Mouse (Mus musculus) thymus, postnatal 14 days (tissue): ENCODE results near the gene Rpl19.

ENCODE experiments used
- DNase-seq: peaks from one replicate; pipeline ENCODE4 v3.0.0; 2021

Rpl19 gene

DNA sequence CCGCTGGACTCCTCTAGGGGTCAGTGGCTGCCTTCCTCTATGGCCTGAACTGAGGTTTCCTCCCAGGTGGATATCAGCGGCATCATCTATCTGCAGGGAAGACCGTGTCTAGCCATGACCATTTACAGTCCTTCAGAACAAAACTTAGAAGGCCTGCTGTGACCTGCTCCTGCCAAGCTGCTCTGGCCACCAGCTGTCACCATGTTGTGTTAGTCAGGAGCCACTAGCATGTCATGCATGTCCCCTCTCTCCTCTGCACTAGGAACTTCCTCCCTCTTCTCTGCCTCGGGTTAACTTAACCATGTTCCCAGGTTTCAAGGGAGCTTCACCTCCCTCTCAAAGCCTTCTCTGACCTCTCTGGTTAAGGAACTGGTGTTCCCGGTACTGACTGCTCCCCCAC is 26.8 kb upstream of the Rpl19 start:
- peak; percentile 35 for DNase-seq

DNA sequence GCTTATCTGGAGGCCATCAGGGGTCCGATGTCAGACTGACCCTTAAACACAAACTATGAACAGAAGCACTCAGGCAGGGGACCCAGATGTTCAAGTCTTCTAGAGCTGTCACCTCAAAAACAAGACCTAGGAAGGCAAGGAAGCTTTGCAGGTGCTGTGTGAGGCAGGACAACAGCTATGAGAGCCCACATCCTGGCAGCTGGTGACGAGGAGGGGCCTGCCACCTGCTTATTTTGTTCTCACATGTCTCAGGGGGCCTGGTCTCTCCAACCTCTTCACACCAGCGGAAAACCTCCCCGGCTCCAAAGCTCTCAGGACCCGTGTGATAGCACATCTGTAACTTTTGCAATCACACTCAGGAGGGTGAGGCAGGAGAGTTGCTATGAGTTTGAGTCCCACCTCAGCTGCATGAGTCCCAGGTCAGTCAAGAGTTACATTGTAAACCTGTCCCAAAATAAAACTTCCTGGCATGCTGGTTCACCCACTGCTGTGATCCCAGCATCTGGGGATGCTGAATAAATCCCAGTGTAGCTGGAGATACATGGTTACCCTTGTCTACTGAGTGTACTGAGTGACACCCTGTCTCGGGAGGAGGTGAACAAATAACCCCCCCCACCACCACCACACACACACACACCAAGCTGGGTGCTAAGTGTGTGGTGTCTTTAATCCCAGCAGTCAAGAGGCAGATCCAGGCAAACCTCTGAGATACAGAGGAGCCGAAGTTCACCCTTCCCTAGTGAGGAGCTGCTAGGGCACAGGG is 26.0 kb upstream of the Rpl19 start:
- DNase-seq = peak; percentile 93

DNA sequence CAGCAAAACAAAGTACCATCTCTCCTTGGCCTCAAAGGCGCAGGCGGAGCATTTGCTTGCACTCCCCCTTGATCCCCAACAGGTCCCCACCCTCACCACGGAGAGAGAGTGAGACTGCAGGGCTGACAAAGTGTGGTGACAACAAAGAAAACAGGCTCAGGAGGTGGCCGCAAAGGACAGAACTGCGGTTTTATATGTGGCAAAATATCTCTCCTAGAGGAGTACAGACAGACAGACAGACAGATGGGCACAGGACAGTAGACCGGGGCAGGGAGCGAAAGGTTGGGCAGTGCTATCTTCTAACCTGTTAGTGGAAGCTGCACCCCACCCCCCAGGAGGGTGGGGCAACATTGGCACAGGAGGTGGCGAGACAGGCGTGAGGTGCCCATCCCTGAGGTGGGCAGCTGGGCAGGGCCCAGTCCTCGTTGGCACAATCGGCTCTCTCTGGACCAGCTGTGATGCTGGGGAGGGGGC is 25.1 kb upstream of the Rpl19 start:
- peak; percentile 88 for DNase-seq

DNA sequence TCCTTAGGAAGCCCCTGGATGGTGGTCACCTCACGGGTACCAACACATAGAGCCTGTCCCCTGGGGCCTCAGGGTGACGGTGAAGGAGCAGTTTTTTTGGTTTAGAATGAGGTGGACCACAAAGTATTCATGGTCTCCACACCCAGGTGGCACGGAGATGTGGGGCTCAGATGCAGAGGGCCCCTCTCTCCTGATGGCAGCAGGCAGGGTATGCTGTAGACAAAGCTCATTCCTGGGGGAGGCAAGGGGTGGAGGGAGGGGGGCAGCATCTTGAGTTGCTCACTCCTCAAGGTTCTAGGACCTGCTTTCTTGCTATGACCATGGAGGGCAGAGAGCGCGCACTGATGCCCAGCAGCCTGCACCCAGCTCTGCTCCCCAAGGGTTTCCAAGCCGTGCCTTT is 24.5 kb upstream of the Rpl19 start:
- DNase-seq = peak; percentile 54

DNA sequence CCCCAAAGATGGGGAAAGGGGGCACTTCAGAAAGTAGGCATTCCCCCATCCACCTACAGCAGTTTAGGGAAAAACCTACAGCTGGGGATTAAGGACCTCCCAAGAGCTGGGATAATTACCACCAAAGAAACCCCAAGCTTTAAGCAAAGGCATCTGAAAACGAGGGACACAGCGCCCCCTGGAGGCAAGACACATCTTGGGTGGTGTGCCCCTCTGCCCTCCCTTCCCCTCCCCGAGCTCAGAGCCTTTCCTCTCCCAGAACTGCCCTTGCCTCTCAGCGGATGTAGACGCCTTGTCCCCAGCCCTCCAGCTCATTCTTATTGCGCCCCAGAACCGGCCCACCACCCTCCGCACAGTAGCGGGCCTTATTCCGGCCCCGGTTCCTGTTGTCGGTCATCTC is 23.9 kb upstream of the Rpl19 start:
- peak; percentile 98 for DNase-seq

DNA sequence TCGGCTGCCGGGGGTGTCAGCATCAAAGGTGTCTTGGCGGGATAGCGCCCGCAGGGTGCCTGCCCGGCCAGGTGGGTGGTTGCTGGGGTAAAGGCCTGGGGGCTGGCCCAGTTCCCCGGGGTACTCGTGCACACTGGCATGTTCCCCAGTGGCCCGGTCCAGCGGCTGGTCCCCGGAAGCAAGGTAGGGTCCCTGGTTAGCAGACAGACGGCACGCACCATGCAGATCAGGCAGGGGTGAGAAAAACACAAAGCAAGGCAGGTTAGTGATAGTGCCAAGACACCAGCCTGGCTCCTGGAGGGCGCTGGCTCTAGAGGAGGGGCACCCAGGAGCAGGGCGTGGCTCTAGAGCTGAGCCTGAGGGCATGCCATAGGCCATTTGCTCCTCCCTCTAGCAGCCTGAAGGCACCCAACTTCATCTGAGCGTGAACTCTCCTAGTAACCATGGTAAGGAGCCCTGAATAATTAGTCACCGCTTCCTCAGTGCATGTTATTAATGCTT is 23.3 kb upstream of the Rpl19 start:
- DNase-seq = peak; percentile 66

DNA sequence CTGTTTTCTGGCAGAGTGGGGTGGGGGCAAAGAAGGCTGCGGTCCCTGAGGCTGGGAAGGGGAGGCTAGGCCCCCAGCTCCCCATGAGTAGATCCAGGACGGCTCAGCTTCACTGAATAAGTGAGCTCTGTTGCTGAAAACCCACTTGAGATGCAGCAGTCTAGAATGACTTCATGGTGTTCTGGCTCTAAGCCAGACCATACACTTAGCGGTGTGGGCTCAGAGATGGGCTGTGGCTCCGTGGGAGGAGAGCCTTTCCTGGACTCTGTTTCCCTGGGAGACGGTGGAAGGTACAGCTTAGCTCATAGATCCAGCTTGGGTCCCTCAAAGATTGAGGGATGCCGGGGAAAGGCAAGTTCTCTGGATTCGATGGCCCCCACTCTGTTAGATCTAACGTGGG is 22.3 kb upstream of the Rpl19 start:
- DNase-seq = no peak

DNA sequence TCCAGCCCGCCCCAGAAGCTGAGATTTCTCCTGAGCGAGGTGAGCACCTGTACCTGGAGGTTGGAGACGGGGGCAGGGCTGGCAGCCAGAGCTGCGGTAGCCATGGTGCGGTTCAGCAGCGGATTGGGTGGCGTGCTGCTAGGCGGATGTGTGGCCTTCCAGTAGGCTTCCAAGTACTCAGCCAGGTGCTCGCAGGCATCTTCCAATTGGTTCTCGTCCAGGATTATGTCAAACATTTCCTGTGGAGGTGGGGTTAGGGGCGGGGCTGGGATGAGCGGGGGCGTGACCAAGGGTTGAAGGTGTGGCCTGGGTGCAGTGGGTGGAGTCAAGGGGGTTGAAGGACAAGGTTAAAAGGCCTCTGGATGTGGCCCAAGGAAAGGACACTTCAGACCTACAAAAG is 21.4 kb upstream of the Rpl19 start:
- DNase-seq = no peak

DNA sequence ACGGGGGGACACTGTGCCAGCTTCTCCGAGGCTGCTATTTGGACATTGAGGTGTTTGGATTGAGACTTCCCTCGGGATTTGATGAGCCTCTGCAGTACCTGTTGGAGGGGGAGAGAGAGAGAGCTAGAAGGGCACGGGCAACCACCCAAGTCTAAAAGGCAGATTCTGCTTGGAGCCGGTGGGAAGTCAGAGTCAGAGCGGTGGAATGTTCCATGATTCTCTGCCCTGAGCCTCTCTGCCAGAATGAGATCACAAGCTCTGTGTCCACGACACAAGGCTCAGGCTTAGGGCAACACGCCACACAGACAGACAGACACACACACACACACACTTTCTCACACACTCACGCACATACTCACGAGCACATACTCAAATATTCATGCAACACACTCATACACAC is 20.8 kb upstream of the Rpl19 start:
- DNase-seq = no peak

DNA sequence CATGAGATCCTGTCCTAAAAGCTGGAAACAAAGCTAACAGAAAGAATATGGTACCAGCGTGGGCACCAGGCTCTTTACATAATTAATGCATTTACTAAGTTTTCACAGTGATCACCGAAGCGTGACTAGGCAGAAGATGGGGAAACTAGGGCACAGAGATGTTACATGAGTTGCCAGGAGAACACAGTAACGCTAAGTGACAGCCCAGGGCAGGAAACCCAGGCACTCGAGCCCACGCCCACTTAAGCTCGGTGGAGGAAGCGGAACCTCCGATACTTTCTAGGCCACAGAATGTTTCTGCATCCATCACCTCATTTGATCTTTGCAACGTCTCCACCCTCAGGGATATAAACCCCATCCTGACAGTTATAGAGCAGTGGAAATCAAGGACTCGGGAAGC is 18.4 kb upstream of the Rpl19 start:
- DNase-seq = peak; percentile 44

DNA sequence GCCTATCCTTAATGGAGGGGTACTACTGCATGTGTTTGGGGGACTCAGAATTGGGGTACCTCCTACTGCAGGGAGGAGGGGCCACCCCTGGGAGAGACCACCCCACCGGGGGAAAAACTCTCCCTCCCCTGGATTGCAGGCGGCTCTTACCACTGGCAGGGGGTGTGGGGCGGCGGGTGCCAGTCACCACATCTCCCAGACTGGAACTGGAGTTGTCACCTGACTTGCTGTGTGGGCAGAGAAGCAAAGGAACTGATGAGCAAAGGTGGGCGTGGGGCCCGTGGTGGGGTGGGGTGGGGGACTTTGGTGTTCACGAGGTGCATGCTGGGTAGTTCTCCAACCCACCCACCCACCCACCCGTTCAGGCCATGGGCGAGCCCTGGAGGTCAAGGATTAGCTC is 14.8 kb upstream of the Rpl19 start:
- DNase-seq = no peak

DNA sequence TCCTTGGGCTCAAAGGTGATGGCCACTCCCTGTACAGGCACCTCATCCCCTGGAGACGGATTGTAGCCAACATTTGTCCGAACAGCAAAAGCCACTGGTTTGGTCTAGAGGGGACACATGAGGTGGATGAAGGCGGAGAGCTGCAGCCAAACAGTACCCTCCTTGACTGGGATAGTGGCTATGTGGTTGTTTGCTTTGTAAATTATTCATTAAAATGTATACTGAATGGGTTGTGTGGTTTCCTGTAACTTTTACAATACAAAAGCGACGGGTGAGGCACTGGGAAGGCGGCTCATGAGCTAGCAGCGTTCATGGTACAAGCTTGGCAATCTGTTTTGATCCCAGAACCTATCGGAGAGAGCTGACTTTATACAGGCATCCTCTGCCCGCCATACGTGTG is 13.7 kb upstream of the Rpl19 start:
- DNase-seq = no peak

DNA sequence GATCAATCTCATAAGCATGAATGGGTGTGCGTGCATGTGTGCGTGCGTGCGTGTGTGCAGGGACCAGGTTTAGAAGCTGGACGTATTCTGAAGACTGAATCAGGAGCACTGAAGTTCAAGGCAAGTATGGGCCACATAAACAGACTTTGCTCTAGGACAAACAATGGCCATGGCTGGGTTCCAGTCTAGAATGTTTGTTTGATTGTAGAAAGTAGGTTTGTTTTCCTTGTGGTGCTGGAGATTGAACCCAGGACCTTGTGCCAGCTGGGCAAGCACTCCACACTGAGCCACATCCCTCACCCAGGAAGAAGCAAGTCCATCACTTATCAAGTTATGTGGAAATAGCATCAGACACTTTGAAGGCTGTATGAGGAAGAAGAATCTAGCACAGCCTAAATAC is 10.3 kb upstream of the Rpl19 start:
- no peak for DNase-seq

DNA sequence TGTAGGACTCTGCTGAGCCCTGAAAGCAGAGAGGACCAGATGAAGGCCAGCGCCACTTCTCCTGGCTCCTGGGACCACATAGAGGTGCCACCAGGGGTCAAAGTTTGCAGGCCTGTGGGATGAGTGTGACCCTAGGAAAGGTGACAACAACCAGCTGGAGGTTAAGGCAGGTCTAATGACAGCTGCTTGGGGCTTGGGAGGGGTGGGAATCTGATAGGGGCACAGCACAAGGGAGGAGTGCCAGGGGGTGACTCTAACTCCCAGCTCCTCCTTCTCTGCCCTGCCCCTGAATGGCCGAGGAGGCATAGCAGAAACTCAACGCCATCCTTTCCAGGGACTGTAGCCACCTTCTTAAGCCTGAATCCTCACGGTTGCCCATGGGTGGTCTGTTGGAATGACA is 9.7 kb upstream of the Rpl19 start:
- no peak for DNase-seq

DNA sequence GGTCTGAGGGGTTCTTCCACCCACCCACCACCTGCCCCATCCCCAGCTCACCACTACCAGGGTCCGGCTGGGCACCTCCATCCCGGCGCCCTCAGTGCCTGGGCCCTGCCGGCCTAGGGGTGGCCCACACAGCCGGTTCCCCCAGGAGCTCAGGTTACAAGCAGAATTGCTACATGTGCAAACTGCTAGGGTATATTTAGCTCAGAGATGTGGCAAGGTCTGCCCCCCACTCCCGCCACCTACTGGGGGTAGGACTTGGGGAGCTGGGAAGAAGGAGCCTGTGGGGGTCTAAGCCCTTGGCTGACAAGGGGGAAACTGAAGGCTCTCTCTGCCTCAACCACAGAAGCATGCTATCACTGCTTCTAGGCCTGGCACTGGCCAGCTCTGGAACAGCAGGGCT is 8.3 kb upstream of the Rpl19 start:
- DNase-seq = peak; percentile 19

DNA sequence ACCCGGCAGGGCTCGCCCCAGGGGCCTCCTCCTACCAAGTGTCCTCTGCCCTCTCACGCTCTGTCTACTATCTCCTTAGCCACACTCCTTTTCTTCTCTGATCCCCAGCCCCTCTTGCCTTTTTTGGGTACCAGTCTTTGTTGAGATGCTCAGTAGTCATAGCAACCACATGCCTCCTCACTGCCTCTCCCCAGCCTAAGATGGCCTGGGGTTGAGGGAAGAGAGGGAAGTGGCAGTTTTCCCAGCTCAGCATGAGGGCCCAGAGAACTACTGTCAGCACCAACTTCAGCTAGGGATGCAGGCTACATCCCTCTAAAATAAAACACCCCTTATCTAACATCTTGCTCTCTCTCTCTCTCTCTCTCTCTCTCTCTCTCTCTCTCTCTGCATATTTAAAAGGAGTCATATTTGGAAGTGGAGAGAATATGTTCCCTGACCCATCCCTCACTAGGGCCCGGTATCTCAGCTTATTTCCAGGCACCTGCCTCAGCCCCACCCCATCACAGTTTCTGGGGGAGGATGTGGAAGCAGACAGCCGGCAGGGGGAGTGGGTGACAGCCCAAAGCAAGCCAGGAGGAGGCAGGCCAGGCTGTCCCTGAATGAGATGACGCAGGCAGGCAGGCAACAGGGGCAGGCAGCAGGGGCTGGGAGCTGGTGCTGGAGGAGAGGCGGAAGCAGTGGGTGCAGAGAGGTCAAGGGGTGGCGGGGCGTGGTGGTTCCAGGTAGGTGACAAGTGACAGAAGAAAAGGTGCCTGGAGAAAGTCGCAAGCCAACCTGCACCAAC is 7.5 kb upstream of the Rpl19 start:
- peak; percentile 89 for DNase-seq

DNA sequence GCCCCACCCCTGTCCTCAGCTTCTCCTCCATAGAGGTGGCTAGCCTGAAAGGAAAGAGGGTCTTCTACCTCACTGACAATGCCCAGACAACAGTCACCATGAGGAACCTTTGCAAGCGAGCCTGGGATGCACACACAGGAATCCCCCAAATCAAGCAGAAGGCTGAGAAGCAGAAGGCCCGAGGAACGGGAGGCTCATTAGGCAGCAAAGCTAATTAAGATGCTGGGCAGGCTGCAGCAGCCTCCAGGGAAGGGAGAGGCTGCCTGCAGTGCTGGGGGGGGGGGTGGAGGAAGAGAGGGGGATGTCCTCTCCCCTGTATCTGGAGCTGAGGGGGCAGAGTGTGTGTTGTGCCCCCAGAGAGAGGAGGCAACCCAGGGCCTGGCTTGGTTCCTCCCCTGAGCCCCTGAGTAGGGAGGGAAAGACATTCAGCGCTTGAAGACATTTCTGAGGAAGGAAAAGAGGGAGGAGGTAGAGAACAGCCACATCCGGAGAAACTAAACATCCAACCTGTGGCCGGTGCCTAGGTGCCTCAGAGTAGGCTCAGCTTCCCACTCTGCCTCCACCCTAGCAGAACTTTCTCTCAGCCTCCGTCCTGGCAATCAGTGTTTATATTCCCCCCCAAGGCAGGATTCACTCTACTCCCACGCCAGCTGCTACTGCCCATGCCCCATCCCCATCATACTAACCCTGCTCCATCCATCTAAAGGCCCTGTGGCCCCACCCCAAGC is 6.5 kb upstream of the Rpl19 start:
- peak; percentile 52 for DNase-seq

DNA sequence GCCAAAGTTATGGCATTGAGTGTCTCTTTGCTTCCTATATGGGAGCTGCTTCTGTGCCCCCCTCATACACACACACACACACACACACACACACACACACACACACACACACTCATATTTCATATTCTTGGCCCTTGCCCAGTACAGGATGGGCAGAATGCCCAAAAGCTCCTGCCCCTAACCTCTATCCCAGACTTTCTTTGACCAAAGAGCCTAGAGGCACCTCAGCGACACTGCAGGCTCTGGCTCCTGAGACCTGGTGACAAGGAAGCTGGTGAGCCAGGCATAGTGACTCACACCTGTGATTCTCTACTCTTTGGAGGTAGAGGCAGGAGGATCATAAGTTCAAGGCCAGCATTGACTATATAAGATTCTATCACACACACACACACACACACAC is 5.8 kb upstream of the Rpl19 start:
- DNase-seq = no peak

DNA sequence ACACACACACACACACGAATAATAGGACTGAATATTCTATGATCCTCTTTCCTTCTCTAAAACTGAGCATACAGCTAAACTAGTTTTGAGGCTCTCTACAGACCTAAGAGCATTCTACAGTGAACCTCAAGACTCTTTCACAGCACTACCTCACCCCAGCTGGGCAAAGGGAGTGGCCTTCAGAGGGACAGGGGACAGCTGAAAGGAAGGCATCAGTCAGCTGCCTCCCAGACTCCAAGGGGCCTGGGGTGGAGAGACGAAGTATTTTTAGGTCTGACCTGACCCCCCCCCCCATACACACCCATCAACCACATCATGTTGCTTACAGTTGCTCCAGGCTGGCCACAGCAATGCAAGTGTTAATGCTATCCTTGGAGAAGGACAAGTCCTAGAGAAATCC is 5.4 kb upstream of the Rpl19 start:
- no peak for DNase-seq

DNA sequence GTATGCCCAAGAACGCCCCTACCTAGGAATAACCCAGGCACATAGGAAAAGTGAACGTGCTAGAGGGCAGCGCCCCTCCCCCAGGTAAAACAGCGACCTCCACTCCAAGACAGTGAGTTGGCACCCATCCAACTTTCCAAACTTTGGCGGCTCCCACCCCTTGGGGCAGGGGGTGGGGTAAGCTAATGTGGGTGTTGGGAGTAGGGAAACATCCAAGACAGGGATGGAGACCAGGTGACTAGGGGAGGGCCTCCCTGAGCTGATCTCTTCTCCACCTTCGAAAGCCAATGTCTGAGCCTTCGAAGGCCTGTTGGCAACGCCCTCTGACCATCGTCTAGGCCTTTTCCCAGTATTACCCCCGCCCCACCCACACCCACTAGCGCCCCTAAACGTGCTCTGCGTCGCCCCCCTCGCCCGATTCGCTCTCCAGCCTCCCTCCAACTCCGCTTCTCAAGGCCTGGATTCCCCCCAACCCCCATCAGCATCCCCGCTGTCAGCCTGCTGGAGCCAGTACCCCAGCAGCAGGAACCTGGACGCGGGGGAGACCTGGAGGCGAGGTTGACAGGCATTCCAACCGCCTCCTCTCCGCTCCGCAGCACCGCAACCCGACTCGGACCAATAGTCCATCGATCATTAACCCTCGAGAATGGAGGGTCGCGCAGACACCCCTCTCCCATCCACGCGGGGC is 4.8 kb upstream of the Rpl19 start:
- DNase-seq = peak; percentile 52

DNA sequence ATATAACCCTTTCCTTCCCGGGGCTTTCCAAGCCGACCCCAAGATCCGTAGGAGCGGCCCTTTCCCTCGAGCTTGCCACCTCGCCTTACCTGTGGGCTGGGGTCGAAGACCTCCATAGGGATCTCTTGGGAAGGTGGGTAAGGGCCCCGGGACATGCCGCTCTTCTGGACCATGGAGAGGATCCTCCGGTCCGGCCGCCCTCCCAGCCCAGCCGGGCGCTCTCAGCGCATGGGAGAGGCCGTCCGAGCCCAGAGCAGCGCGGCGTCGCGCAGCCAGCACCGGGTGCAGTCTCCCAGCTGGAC is 4.3 kb upstream of the Rpl19 start:
- no peak for DNase-seq

DNA sequence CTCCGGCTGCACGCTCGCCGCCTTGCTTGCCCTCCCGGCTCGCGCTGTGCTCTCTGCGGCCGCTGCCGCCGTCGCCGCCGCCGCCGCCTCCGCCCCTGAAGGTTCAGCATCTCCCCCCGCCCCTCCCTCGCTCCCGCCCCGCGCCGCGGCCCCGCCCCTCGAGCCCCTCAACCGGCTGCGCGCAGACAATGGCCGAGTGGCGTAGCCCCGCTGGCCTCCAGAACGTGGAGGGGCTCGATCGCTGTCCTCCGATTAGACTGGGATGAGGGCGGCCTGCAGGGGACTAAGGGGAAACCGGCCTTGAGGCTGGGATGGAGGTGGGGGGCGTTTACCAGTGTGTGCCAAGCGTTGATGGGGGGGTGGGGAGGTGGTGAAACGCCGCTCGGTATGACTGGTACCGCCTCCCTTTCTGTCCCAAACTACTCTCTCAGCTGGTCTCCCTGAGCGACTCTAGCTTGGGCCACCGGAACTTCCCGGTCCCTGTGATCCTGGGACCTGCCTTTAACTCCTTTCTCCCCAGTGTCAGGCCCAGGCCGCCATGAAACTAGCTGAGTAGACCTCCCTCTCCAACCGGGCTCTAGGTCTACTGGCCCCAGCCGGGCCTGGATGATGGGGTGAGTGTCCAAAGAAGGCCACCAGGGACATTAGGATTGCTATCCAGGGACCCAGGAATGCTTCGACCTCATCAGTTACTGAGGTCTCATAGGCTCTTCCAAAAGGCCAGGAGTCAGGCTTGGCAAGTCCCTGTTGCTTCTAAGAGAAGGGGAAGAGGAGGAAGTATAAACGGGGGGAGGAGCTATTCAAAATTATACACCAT is 3.7 kb upstream of the Rpl19 start, which contains the start of gene Cacnb1:
TSS of gene Cacnb1 (minus strand) at position 480 of the 817 bp plus-strand sequence.
- DNase-seq = peak; percentile 83
